24 mouse cellular contexts compared by ENCODE assay signal in the genomic region with DNA sequence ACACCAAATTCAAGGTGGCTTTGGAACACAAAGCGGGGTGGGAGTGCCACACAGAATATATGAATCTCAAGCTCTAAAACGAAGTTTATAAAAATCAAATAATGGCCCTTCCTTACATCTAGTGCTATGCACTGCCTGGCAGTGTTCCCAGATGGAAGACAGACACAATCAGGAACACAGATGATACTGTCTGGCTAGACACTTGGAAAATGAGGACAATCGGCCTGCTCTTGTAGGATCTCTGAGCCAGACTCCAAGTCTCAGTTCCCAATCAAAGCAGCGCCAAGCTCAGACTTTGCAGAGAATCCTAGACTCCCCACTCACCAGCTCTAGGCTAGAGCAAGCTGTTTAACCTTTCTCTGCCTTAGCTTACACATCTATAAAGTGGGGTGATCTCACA.
DNase-seq lines count a peak whose midpoint lies in the region; ATAC-seq lines count a peak whose summit lies in the region.
"Had no signal": no experiment of that assay in that cellular context is flagged by ENCODE, and none has a peak within 500 bp of the region (broad histone marks: within the 10 kb centered on the region; RNA-seq: fewer than 3 reads in every experiment).

No protein-coding gene starts in this region.

- DNase-seq in embryonic facial prominence, embryonic 14.5 days (ENCODE audit: low spot score): peak; percentile 63
- DNase-seq in embryonic facial prominence, embryonic 10.5 days (ENCODE audit: low spot score): no peak
- peak; percentile 77 for DNase-seq in heart, adult 11 months
- no peak for DNase-seq in heart, postnatal 10 days
- no peak for DNase-seq in heart, postnatal 25 days (ENCODE audit: low spot score)
- DNase-seq in midbrain, embryonic 11.5 days (ENCODE audit: low spot score, missing footprints): peak; percentile 69
- DNase-seq: adrenal gland, adult 8-10 months; cerebellum, adult 11-12 months; gastrocnemius, adult 2 months; gastrocnemius, postnatal 36 days; kidney, adult 9 months; kidney, postnatal 10 days; lung, postnatal 10 days; right cerebral cortex, postnatal 25 days; thymus, postnatal 14 days had no signal

- 63% methylated on average over 4 of the region's 4 CpGs for WGBS in embryonic facial prominence, embryonic 14.5 days
- 89% methylated on average over 4 of the region's 4 CpGs for WGBS in embryonic facial prominence, embryonic 10.5 days
- WGBS in heart, embryonic 14.5 days: 56% methylated on average over 4 of the region's 4 CpGs
- 93% methylated on average over 4 of the region's 4 CpGs for WGBS in midbrain, embryonic 11.5 days
- 85% methylated on average over 4 of the region's 4 CpGs for WGBS in midbrain, embryonic 13.5 days

- no peak overlapping the region for H3K27ac ChIP-seq in embryonic facial prominence, embryonic 14.5 days (replicated peaks; ENCODE audit: low read depth, low read length)
- H3K27ac ChIP-seq in embryonic facial prominence, embryonic 10.5 days (replicated peaks): no peak overlapping the region
- peak overlapping the region; percentile 15 to 54; a peak in 3 of 4 replicates for H3K27ac ChIP-seq in heart, embryonic 14.5 days (replicated peaks in 1 of 2; ENCODE audit: control insufficient read depth in 1 of 2, insufficient read depth in 1 of 2, low read depth in 2 of 2, low read length in 2 of 2)
- no peak overlapping the region for H3K27ac ChIP-seq in midbrain, embryonic 11.5 days (ENCODE audit: low read depth, low read length)
- no peak overlapping the region for H3K27ac ChIP-seq in midbrain, embryonic 13.5 days
- H3K27ac ChIP-seq: gastrocnemius, adult 2 months; hindbrain, embryonic 14.5 days; limb, embryonic 13.5 days had no signal

- no peak for ATAC-seq in embryonic facial prominence, embryonic 14.5 days (ENCODE audit: low read depth)
- no peak for ATAC-seq in heart, embryonic 14.5 days (ENCODE audit: insufficient number of reproducible peaks, insufficient read depth, low FRiP score, low read depth)
- ATAC-seq in midbrain, embryonic 11.5 days (ENCODE audit: low FRiP score): no peak
- ATAC-seq in midbrain, embryonic 13.5 days: no peak
- ATAC-seq: intestine, postnatal 0 days; midbrain, embryonic 16.5 days had no signal

- no peaks in the 10 kb centered on the region for H3K36me3 ChIP-seq in embryonic facial prominence, embryonic 14.5 days (ENCODE audit: control insufficient read depth, insufficient read depth, low read length)
- H3K36me3 ChIP-seq in embryonic facial prominence, embryonic 10.5 days (replicated peaks): no peaks in the 10 kb centered on the region
- no peaks in the 10 kb centered on the region for H3K36me3 ChIP-seq in heart, embryonic 14.5 days (ENCODE audit: control insufficient read depth, insufficient read depth, low read length)
- no peaks in the 10 kb centered on the region for H3K36me3 ChIP-seq in midbrain, embryonic 11.5 days (ENCODE audit: control insufficient read depth, insufficient read depth, low read length)
- no peaks in the 10 kb centered on the region for H3K36me3 ChIP-seq in midbrain, embryonic 13.5 days
- H3K36me3 ChIP-seq: G1E; heart, embryonic 15.5 days; limb, embryonic 13.5 days had no signal

- H3K4me3 ChIP-seq in embryonic facial prominence, embryonic 14.5 days (ENCODE audit: low read depth, low read length): no peak overlapping the region
- H3K4me3 ChIP-seq in embryonic facial prominence, embryonic 10.5 days: no peak overlapping the region
- H3K4me3 ChIP-seq in heart, embryonic 14.5 days (ENCODE audit: control insufficient read depth in 1 of 2, insufficient read depth in 1 of 2, low read depth in 1 of 2, low read length in 2 of 2): no peak overlapping the region
- no peak overlapping the region for H3K4me3 ChIP-seq in midbrain, embryonic 11.5 days (ENCODE audit: low read depth, low read length)
- H3K4me3 ChIP-seq in midbrain, embryonic 13.5 days (replicated peaks): no peak overlapping the region
- H3K4me3 ChIP-seq: gastrocnemius, adult 2 months; heart, embryonic 15.5 days; limb, embryonic 13.5 days had no signal

- no peak overlapping the region for H3K9ac ChIP-seq in embryonic facial prominence, embryonic 14.5 days (ENCODE audit: low read depth, low read length)
- no peak overlapping the region for H3K9ac ChIP-seq in heart, embryonic 14.5 days (ENCODE audit: low read length)
- no peak overlapping the region for H3K9ac ChIP-seq in midbrain, embryonic 11.5 days (ENCODE audit: low read length)
- no peak overlapping the region for H3K9ac ChIP-seq in midbrain, embryonic 13.5 days (replicated peaks)
- H3K9ac ChIP-seq: heart, embryonic 15.5 days; hindbrain, embryonic 14.5 days; limb, embryonic 13.5 days had no signal

- intact Hi-C loops in heart, postnatal 10 days (cut with DNase I): no loop called here
- intact Hi-C loops in heart, postnatal 25 days (cut with DNase I): no loop called here

- H3K9me3 ChIP-seq in embryonic facial prominence, embryonic 14.5 days (ENCODE audit: control insufficient read depth, low read length): no peaks in the 10 kb centered on the region
- H3K9me3 ChIP-seq in embryonic facial prominence, embryonic 10.5 days: no peaks in the 10 kb centered on the region
- no peaks in the 10 kb centered on the region for H3K9me3 ChIP-seq in heart, embryonic 14.5 days (ENCODE audit: control insufficient read depth, low read length)
- H3K9me3 ChIP-seq in midbrain, embryonic 11.5 days (ENCODE audit: control insufficient read depth, low read length): no peaks in the 10 kb centered on the region
- no peaks in the 10 kb centered on the region for H3K9me3 ChIP-seq in midbrain, embryonic 13.5 days
- H3K9me3 ChIP-seq: G1E; heart, embryonic 15.5 days; limb, embryonic 13.5 days had no signal

- H3K4me2 ChIP-seq in embryonic facial prominence, embryonic 14.5 days (ENCODE audit: low read depth, low read length): no peak overlapping the region
- H3K4me2 ChIP-seq in heart, embryonic 14.5 days (ENCODE audit: low read length): no peak overlapping the region
- H3K4me2 ChIP-seq in midbrain, embryonic 11.5 days: no peak overlapping the region
- H3K4me2 ChIP-seq in midbrain, embryonic 13.5 days (replicated peaks): no peak overlapping the region
- H3K4me2 ChIP-seq: heart, embryonic 15.5 days; hindbrain, embryonic 14.5 days; limb, embryonic 13.5 days; liver, embryonic 11.5 days had no signal

- no peaks in the 10 kb centered on the region for H3K27me3 ChIP-seq in embryonic facial prominence, embryonic 14.5 days (replicated peaks; ENCODE audit: control insufficient read depth, insufficient read depth, low read length)
- no peaks in the 10 kb centered on the region; the same call in 1 of the 2 replicates for H3K27me3 ChIP-seq in embryonic facial prominence, embryonic 10.5 days (replicated peaks; ENCODE audit: low read depth, poor library complexity, severe bottlenecking)
- H3K27me3 ChIP-seq in heart, embryonic 14.5 days (ENCODE audit: control insufficient read depth, insufficient read depth, low read length): no peaks in the 10 kb centered on the region
- no peaks in the 10 kb centered on the region for H3K27me3 ChIP-seq in midbrain, embryonic 11.5 days (ENCODE audit: control insufficient read depth, insufficient read depth, low read length)
- H3K27me3 ChIP-seq in midbrain, embryonic 13.5 days: no peaks in the 10 kb centered on the region
- H3K27me3 ChIP-seq: heart, embryonic 15.5 days; limb, embryonic 13.5 days had no signal

- no peaks in the 10 kb centered on the region for H3K4me1 ChIP-seq in embryonic facial prominence, embryonic 14.5 days (ENCODE audit: control insufficient read depth, insufficient read depth, low read length)
- peaks cover 43% of the 10 kb centered on the region for H3K4me1 ChIP-seq in embryonic facial prominence, embryonic 10.5 days
- H3K4me1 ChIP-seq in heart, embryonic 14.5 days (ENCODE audit: control insufficient read depth in 2 of 2, insufficient read depth in 2 of 2, low read length in 2 of 2): peaks cover 36 to 53% of the 10 kb centered on the region in 2 experiments
- H3K4me1 ChIP-seq in midbrain, embryonic 11.5 days (ENCODE audit: control insufficient read depth, insufficient read depth, low read length): 0 out of 2 replicates have a peak, but pooled peaks cover 7% of the 10 kb centered on the region
- peaks cover 15% of the 10 kb centered on the region for H3K4me1 ChIP-seq in midbrain, embryonic 13.5 days (replicated peaks)

Comparison
In these comparisons a context has a peak if more than half of its experiments do, and no peak if none do; other contexts are left out.
1. DNase-seq: peak in embryonic facial prominence, embryonic 14.5 days (single experiment), heart, adult 11 months (single experiment) and midbrain, embryonic 11.5 days (single experiment); none in embryonic facial prominence, embryonic 10.5 days (single experiment), heart, postnatal 10 days (0 of 2) and heart, postnatal 25 days (single experiment).
2. H3K27ac ChIP-seq: peak in heart, embryonic 14.5 days (2 of 2); none in embryonic facial prominence, embryonic 14.5 days (single experiment), embryonic facial prominence, embryonic 10.5 days (single experiment), midbrain, embryonic 11.5 days (single experiment) and midbrain, embryonic 13.5 days (single experiment).